Mouse (Mus musculus) G1E (cell line): ENCODE results near the gene Fut7.

Experiments used
- CTCF ChIP-seq: IDR thresholded peaks from 2 replicates; pipeline ENCODE4 v1.5.1; 2012; ENCODE audit warnings: low read depth, low read length, inconsistent platforms, mixed read lengths
- GATA1 ChIP-seq: IDR thresholded peaks from 2 replicates; pipeline ENCODE4 v1.6.1; 2012; ENCODE audit warnings: borderline replicate concordance, low read length, inconsistent platforms, mixed read lengths
- GATA2 ChIP-seq: IDR thresholded peaks from 2 replicates; pipeline ENCODE4 v1.6.1; 2012; ENCODE audit warnings: low read depth, low read length, inconsistent platforms, borderline replicate concordance
- POLR2AphosphoS5 ChIP-seq: IDR thresholded peaks from 2 replicates; pipeline ENCODE4 v1.6.1; 2012; ENCODE audit warnings: low read depth, low read length, inconsistent platforms; ENCODE audit not compliant: insufficient replicate concordance
- TAL1 ChIP-seq: conservative IDR thresholded peaks from 2 replicates; pipeline ENCODE4 v1.6.1; 2012; ENCODE audit warnings: low read depth, low read length, inconsistent platforms, mixed read lengths

DNA sequence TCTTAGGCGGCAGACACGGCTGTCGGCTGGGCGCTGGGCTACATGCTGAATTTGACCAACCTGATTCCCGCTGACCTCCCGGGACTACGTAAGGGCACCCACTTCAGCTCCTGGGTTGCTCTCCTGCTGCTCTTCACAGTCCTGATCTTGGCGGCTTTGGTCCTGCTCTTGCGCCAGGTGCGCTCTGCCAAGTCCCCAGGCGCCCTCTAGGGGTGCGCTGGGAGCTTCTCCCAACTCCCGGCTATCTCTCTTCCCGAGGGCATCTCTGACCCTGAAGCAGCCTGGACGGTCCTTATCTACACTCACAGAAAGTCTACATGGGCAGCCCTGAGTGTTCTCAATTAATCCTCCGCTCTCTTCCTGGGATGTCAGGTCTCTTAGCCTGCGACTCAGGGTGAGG lies 22.3 kb upstream of the Fut7 start:
- TF ChIP-seq CTCF (no peak), GATA1 (no peak), POLR2AphosphoS5 (no peak), TAL1 (no peak), GATA2 (no peak)
